Mouse (Mus musculus) midbrain, embryonic 12.5 days (tissue): ENCODE measurements around the gene Best2. TPM values are rescaled to one million over a fixed set of nuclear protein-coding genes. Genes with fewer than 3 reads are reported as not detected.
A peak's percentile ranks its signal among the peaks of the same experiment; 100 is the strongest.

Source experiments
- ATAC-seq: fragments of 200-750 bp; cut with Nextera tagmentation; 2 replicates; pipeline ENCODE4 v1.8.0; 2017; ENCODE audit warnings: low read depth, moderate TSS enrichment, moderate library complexity; ENCODE audit not compliant: low FRiP score
- H3K27ac ChIP-seq: fragments of 300-500 bp; sonication (generic); replicated peaks from 2 replicates; pipeline ENCODE4 v1.5.1; 2016; ENCODE audit warnings: mild to moderate bottlenecking
- H3K27me3 ChIP-seq: fragments of 300-500 bp; sonication (generic); 2 replicates; pipeline ENCODE4 v1.6.1; 2016; ENCODE audit warnings: mild to moderate bottlenecking
- H3K36me3 ChIP-seq: fragments of 300-500 bp; sonication (generic); 2 replicates; pipeline ENCODE4 v1.6.1; 2016
- H3K4me1 ChIP-seq: fragments of 300-500 bp; sonication (generic); 2 replicates; pipeline ENCODE4 v1.6.1; 2016
- H3K4me2 ChIP-seq: fragments of 300-500 bp; sonication (generic); replicated peaks from 2 replicates; pipeline ENCODE4 v1.6.1; 2016; ENCODE audit warnings: mild to moderate bottlenecking, moderate library complexity
- H3K4me3 ChIP-seq: fragments of 300-500 bp; sonication (generic); 2 replicates; pipeline ENCODE4 v1.5.1; 2016; ENCODE audit warnings: mild to moderate bottlenecking
- H3K9ac ChIP-seq: fragments of 300-500 bp; sonication (generic); replicated peaks from 2 replicates; pipeline ENCODE4 v1.6.1; 2016; ENCODE audit warnings: mild to moderate bottlenecking, moderate library complexity
- H3K9me3 ChIP-seq: fragments of 300-500 bp; sonication (generic); 2 replicates; pipeline ENCODE4 v1.6.1; 2016; ENCODE audit warnings: mild to moderate bottlenecking
- WGBS: fragments of 180-500 bp; shearing (Covaris S2); methylation state at CpG from one replicate; pipeline ENCODE4 v1.1.7; 2016; 5-methylcytosine and 5-hydroxymethylcytosine counted together
- polyA plus RNA-seq: library from polyadenylated mRNA; unstranded; fragments of >200 nt; fragmentation: Nextera tagmentation; extraction: Ambion mirVana; gene quantifications from 2 replicates; pipeline ENCODE4 v1.2.1, GENCODE M21; 2016

Gene Best2
- polyA plus RNA-seq, 1 experiment from 2014 or later: not detected

DNA sequence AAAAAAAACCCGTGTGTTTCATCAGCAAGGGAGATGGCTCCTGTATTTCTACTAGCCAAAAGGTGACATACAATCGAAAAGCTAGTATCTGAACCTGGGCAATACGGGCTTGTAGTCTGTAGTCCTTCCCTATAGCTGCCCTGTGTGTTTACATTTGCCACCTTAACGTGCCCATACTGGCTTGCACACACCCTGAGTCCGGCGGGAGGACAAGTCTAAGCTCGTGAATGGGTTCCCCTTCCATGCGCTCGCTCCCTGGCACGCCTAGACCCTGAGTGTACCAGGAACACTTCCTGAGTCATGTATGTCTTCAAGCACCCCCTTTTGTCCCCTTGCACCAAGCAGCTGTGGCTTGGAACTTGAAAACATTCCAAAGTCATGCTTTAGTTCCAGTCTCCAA is 2.4 kb upstream of the Best2 start:
- Histone ChIP-seq H3K4me3 (no peak overlapping the region), H3K4me2 (no peak overlapping the region), H3K27ac (no peak overlapping the region), H3K27me3 (peaks cover 40% of the 10 kb centered on the region), H3K36me3 (peaks cover 46% of the 10 kb centered on the region), H3K4me1 (peaks cover 12% of the 10 kb centered on the region), H3K9ac (no peak overlapping the region), H3K9me3 (no peaks in the 10 kb centered on the region)
- ATAC-seq: no peak
- WGBS: 72% methylated on average over 10 of the region's 10 CpGs

DNA sequence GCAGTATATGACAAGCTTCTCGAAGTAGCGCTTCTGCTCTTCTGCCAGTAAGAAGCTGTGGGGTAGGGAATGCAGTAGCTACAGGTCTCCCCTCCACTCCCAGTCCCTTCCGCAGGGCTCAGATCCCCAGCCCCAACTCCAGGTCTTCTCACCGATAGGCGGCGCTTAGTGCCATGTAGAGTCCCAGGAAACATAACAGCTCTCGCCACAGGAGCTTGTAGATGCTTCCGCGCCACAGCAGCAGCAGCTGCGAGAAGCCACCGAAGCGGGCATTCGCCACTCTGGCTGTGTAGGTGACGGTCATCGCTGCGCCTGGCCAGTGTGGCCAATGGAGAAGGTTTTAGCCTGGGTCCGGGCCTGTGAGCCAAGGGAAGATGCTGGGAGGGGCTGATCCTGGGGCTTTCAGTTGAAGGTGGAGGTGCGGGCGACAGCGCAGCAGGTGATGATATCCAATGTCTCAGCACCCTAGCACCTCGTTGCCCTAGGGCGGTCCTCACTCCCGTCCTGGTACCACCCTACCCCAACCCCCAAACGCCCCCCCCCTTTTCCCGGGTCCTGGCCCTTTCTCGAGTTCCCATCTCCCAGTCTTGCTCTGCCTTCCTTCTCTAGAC is 996 bp downstream of the Best2 start:
- Histone ChIP-seq H3K9ac (peak overlapping the region; percentile 44), H3K27me3 (peaks cover 64% of the 10 kb centered on the region), H3K4me2 (peak overlapping the region; percentile 64), H3K27ac (no peak overlapping the region), H3K9me3 (no peaks in the 10 kb centered on the region), H3K4me3 (peak overlapping the region; percentile 36), H3K4me1 (peaks cover 9% of the 10 kb centered on the region), H3K36me3 (peaks cover 13% of the 10 kb centered on the region)
- 3% methylated on average over 26 of the region's 26 CpGs for WGBS
- ATAC-seq: peak; percentile 52

DNA sequence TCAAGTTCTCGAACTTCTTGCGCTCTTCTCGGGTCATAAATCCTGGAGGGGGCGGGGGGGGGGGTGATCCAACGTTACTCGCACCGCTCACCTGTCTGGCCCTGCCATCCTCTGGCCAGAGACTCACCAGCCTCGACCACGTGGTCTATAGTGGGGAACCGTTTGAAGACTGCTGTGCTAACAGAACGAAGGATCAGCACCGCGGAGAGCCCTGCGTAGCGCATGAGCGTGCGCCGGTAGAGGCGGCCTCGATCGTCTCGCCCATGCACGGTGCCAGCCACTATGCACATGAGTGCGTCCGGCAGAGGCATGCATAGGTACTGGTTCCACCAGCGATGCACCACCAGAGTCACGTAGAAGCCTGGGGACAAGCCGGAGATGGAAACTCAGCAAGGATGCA is 3.1 kb downstream of the Best2 start:
- Histone ChIP-seq H3K4me2 (no peak overlapping the region), H3K27ac (no peak overlapping the region), H3K9ac (no peak overlapping the region), H3K9me3 (no peaks in the 10 kb centered on the region), H3K4me1 (peaks cover 5% of the 10 kb centered on the region), H3K4me3 (no peak overlapping the region), H3K27me3 (peaks cover 75% of the 10 kb centered on the region), H3K36me3 (no peaks in the 10 kb centered on the region)
- ATAC-seq: no peak
- WGBS: 20% methylated on average over 28 of the region's 28 CpGs

DNA sequence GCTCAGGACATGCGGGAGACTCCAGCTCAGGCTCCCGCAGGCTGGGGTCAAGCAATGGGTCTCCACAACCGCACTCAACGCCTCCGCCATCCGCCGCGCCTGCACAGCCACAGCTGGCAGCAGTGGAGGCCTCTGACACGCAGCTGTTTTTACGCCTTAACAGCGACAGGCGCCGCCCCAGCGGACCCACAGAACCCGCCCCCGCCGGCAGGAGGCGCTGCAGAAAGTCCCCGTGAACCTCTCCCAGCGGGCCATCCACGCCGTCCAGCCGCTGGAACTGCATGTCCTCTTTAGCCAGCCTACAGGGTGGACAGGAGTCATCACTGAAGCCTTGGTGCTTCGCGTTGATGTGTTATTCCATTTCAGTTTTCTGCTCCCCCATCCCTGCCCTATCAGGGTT is 6.6 kb downstream of the Best2 start:
- no peak overlapping the region for H3K4me2 ChIP-seq
- no peaks in the 10 kb centered on the region for H3K4me1 ChIP-seq
- H3K9ac ChIP-seq: no peak overlapping the region
- ATAC-seq: no peak
- 17% methylated on average over 25 of the region's 25 CpGs for WGBS
- H3K9me3 ChIP-seq: no peaks in the 10 kb centered on the region
- no peak overlapping the region for H3K27ac ChIP-seq
- H3K36me3 ChIP-seq: 0 out of 2 replicates have a peak, but pooled peaks cover 2% of the 10 kb centered on the region
- H3K27me3 ChIP-seq: peaks cover 47% of the 10 kb centered on the region
- no peak overlapping the region for H3K4me3 ChIP-seq

- 0 out of 2 replicates have a peak, but pooled peaks cover 4% of the 10 kb centered on the region for H3K36me3 ChIP-seq
- no peaks in the 10 kb centered on the region for H3K9me3 ChIP-seq
- H3K27ac ChIP-seq: 0 out of 2 replicates have a peak overlapping the region, but pooled peaks have one; percentile 35
- 3% methylated on average over 19 of the region's 19 CpGs for WGBS
- 0 out of 2 replicates have a peak overlapping the region, but pooled peaks have one; percentile 15 for H3K9ac ChIP-seq
- H3K4me3 ChIP-seq: peak overlapping the region; percentile 12
- peaks cover 19% of the 10 kb centered on the region for H3K4me1 ChIP-seq
- H3K27me3 ChIP-seq: peaks cover 30% of the 10 kb centered on the region
- H3K4me2 ChIP-seq: peak overlapping the region; percentile 43
- peak; percentile 82 for ATAC-seq
Measured at GRCm38 (mm10) chr8:84997649-84998295, 16.6 kb downstream of the Best2 start.

- no peaks in the 10 kb centered on the region for H3K9me3 ChIP-seq
- ATAC-seq: no peak
- H3K36me3 ChIP-seq: no peaks in the 10 kb centered on the region
- peaks cover 30% of the 10 kb centered on the region for H3K27me3 ChIP-seq
- H3K9ac ChIP-seq: no peak overlapping the region
- H3K4me3 ChIP-seq: no peak overlapping the region
- peaks cover 19% of the 10 kb centered on the region for H3K4me1 ChIP-seq
- no peak overlapping the region for H3K27ac ChIP-seq
- WGBS: 78% methylated on average over 5 of the region's 5 CpGs
- no peak overlapping the region for H3K4me2 ChIP-seq
Measured at GRCm38 (mm10) chr8:84996978-84997377, 17.4 kb downstream of the Best2 start.

DNA sequence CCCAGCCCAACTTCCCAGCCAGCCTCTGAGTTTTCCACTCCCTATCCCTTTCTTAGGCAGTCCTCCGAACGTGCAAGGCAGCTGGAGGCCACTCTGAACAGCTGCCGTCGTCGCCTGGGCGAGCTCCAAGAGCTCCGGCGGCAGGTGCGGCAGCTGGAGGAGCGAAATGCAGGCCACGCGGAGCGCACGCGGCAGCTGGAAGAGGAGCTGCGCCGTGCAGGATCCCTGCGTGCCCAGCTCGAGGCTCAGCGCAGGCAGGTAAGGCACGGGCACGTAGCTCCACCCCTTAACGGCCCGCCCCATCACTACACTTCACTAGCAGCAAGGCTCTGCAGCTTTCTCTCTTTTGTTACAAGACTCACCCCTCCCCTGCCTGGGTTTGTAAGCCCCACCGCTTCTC is 18.7 kb downstream of the Best2 start:
- Histone ChIP-seq H3K27ac (no peak overlapping the region; the same call in 1 of the 2 replicates), H3K9ac (no peak overlapping the region), H3K27me3 (peaks cover 30% of the 10 kb centered on the region), H3K36me3 (no peaks in the 10 kb centered on the region), H3K4me2 (0 out of 2 replicates have a peak overlapping the region, but pooled peaks have one; percentile 13), H3K4me1 (peaks cover 25% of the 10 kb centered on the region), H3K4me3 (no peak overlapping the region), H3K9me3 (no peaks in the 10 kb centered on the region)
- 22% methylated on average over 25 of the region's 25 CpGs for WGBS
- no peak for ATAC-seq

DNA sequence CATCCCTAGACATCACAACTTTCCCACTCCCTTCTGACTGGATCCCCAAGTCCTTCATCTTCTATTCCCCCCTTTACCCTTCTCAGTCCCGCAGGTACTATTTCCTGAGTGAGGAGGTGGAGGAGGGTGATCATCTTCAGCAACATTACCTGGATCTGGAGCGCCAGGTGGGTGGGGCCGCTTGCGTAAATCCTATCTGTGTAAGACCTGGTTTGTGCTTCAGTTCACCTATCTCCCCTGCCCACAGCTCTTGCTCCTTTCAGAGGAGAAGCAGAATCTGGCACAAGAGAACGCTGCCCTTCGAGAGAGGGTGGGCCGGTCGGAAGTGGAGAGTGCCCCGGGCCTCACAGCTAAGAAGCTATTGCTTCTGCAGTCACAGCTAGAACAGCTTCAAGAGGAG is 20.0 kb downstream of the Best2 start:
- no peak overlapping the region for H3K4me3 ChIP-seq
- H3K36me3 ChIP-seq: no peaks in the 10 kb centered on the region
- no peak overlapping the region for H3K27ac ChIP-seq
- peaks cover 32% of the 10 kb centered on the region for H3K4me1 ChIP-seq
- peaks cover 31% of the 10 kb centered on the region for H3K27me3 ChIP-seq
- no peak overlapping the region for H3K4me2 ChIP-seq
- no peaks in the 10 kb centered on the region for H3K9me3 ChIP-seq
- 95% methylated on average over 9 of the region's 9 CpGs for WGBS
- H3K9ac ChIP-seq: no peak overlapping the region
- no peak for ATAC-seq

- H3K9ac ChIP-seq: peak overlapping the region; percentile 75
- H3K4me1 ChIP-seq: peaks cover 28% of the 10 kb centered on the region
- 4% methylated on average over 15 of the region's 15 CpGs for WGBS
- H3K4me2 ChIP-seq: peak overlapping the region; percentile 92
- ATAC-seq: peak; percentile 35
- peak overlapping the region; percentile 65; the same call in 1 of the 2 replicates for H3K27ac ChIP-seq
- no peaks in the 10 kb centered on the region for H3K9me3 ChIP-seq
- peaks cover 62% of the 10 kb centered on the region for H3K27me3 ChIP-seq
- H3K36me3 ChIP-seq: no peaks in the 10 kb centered on the region
- peak overlapping the region; percentile 59 for H3K4me3 ChIP-seq
Measured at GRCm38 (mm10) chr8:84990836-84991235, 23.5 kb downstream of the Best2 start.

GRCm38 (mm10) chr8:84990349-84990748 is 24.0 kb downstream of the Best2 start, which contains the start of gene Hook2:
Hook2 (plus strand) TSS chr8:84990603.
- under 1% methylated on average over 28 of the region's 28 CpGs for WGBS
- peaks cover 63% of the 10 kb centered on the region for H3K27me3 ChIP-seq

DNA sequence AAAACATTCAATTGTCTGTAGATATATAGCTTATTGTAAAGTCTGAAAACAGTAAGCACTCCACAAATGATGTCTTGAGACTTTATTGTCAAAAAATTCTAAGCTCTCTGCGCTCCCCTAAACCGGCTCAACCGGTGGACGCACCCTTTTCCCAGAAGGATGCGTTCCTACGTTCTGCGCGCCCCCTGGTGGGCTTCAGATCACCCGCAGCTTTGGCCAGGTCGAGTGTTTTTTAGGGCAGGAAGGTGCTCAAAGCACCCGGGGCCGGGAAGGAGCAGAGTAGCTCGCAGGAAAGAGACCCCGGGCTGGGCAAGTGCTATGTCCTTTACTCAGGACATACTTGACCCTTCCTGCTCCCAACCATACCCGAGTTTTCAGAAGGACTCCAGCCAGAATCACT is 24.5 kb downstream of the Best2 start:
- Histone ChIP-seq H3K27me3 (peaks cover 62% of the 10 kb centered on the region), H3K27ac (peak overlapping the region; percentile 65)

More at GRCm38 (mm10) chr8:84990349-84990748, 24.0 kb downstream of the Best2 start, which contains the start of gene Hook2:
- H3K27ac ChIP-seq: peak within 1 kb of the TSS; percentile 65
- peak within 1 kb of the TSS; percentile 92 for H3K4me2 ChIP-seq
- no peaks in the 10 kb centered on the region for H3K9me3 ChIP-seq
- peak; percentile 92 for ATAC-seq
- H3K9ac ChIP-seq: peak within 1 kb of the TSS; percentile 75
- H3K4me3 ChIP-seq: peak within 1 kb of the TSS; percentile 59
- H3K4me1 ChIP-seq: peaks cover 28% of the 10 kb centered on the region
- no peaks in the 10 kb centered on the region for H3K36me3 ChIP-seq

GRCm38 (mm10) chr8:84989311-84989731 is 25.0 kb downstream of the Best2 start:
- Histone ChIP-seq H3K4me1 (peaks cover 37% of the 10 kb centered on the region), H3K27me3 (peaks cover 62% of the 10 kb centered on the region), H3K4me2 (0 out of 2 replicates have a peak overlapping the region, but pooled peaks have one; percentile 92), H3K36me3 (no peaks in the 10 kb centered on the region), H3K4me3 (no peak overlapping the region), H3K27ac (no peak overlapping the region), H3K9me3 (no peaks in the 10 kb centered on the region), H3K9ac (no peak overlapping the region)
- ATAC-seq: no peak
- 12% methylated on average over 14 of the region's 15 CpGs for WGBS

More for the DNA sequence above, 24.5 kb downstream of the Best2 start:
- Histone ChIP-seq H3K4me3 (peak overlapping the region; percentile 59), H3K9ac (peak overlapping the region; percentile 68), H3K4me1 (peaks cover 33% of the 10 kb centered on the region), H3K4me2 (peak overlapping the region; percentile 92), H3K36me3 (no peaks in the 10 kb centered on the region), H3K9me3 (no peaks in the 10 kb centered on the region)
- peak; percentile 31 for ATAC-seq
- under 1% methylated on average over 15 of the region's 15 CpGs for WGBS
